Mouse (Mus musculus) CH12.LX (cell line): ENCODE measurements at regions not wholly inside any gene's neighbourhood (a gene's known extent, or its start where the extent isn't known, plus 50 kb on each side); places are given as distances from the start of the nearest gene placed in this dataset.

ENCODE experiments used
- DNase-seq: peaks from one replicate; pipeline ENCODE4 v3.0.0-alpha.2; 2013; ENCODE audit errors: extremely low read depth
- H3K27ac ChIP-seq: 2 replicates; pipeline ENCODE4 v1.5.1; 2012; ENCODE audit warnings: low read depth, mild to moderate bottlenecking, control low read depth, moderate library complexity; ENCODE audit not compliant: insufficient read depth
- H3K27me3 ChIP-seq: replicated peaks from 2 replicates; pipeline ENCODE3; 2012; ENCODE audit warnings: inconsistent platforms
- H3K36me3 ChIP-seq, 2 experiments: replicated peaks in 1 of 2; 2 replicates each; pipeline versions ENCODE3 to v1.6.1; 2012; ENCODE audit warnings: inconsistent platforms in 1 of 2, low read length in 1 of 2, mild to moderate bottlenecking in 1 of 2, mixed read lengths in 1 of 2, moderate library complexity in 1 of 2; ENCODE audit not compliant: control insufficient read depth in 1 of 2, insufficient read depth in 1 of 2
- H3K4me1 ChIP-seq, 2 experiments: 2 replicates each; pipeline ENCODE4 v1.6.1; 2012; ENCODE audit warnings: inconsistent platforms in 1 of 2, moderate library complexity in 1 of 2; ENCODE audit not compliant: insufficient read depth in 2 of 2, control insufficient read depth in 1 of 2
- H3K4me2 ChIP-seq: 2 replicates; pipeline ENCODE4 v1.6.1; 2012; ENCODE audit warnings: low read depth, mild to moderate bottlenecking, control low read depth; ENCODE audit not compliant: poor library complexity, insufficient read depth, severe bottlenecking
- H3K4me3 ChIP-seq, 3 experiments: fragments of 150-350 bp in 1 of 3; sonication (generic) in 1 of 3; replicated peaks in 1 of 3; 2 replicates each; pipeline versions ENCODE3 to v1.5.1; 2011 to 2012; ENCODE audit warnings: low read depth in 2 of 3, low read length in 2 of 3, mild to moderate bottlenecking in 2 of 3, moderate library complexity in 2 of 3, control low read depth in 1 of 3, improper control_type of control experiment in 1 of 3, inconsistent platforms in 1 of 3, mixed read lengths in 1 of 3; ENCODE audit not compliant: poor library complexity in 1 of 3
- H3K79me2 ChIP-seq: replicated peaks from 2 replicates; pipeline ENCODE4 v1.6.1; 2012; ENCODE audit warnings: mild to moderate bottlenecking, moderate library complexity; ENCODE audit not compliant: control insufficient read depth, poor library complexity, insufficient read depth, severe bottlenecking; ENCODE audit errors: extremely low read depth
- H3K9ac ChIP-seq: 2 replicates; pipeline ENCODE4 v1.6.1; 2012; ENCODE audit warnings: low read depth, mild to moderate bottlenecking, control low read depth, moderate library complexity; ENCODE audit not compliant: insufficient read depth
- H3K9me3 ChIP-seq: replicated peaks from 2 replicates; pipeline ENCODE3; 2012; ENCODE audit warnings: low read length, inconsistent platforms, mixed read lengths
- CHD1 ChIP-seq: IDR thresholded peaks from 2 replicates; pipeline ENCODE4 v1.6.1; 2012; ENCODE audit warnings: low read depth, low read length, improper control_type of control experiment, inconsistent platforms
- CTCF ChIP-seq, 2 experiments: IDR thresholded peaks in 1 of 2; conservative IDR thresholded peaks in 1 of 2; 2 replicates each; pipeline ENCODE4 v1.5.1; 2011 to 2012; ENCODE audit warnings: low read depth in 2 of 2, low read length in 2 of 2, improper control_type of control experiment in 1 of 2, inconsistent platforms in 1 of 2, mild to moderate bottlenecking in 1 of 2, moderate library complexity in 1 of 2
- E2F4 ChIP-seq: IDR thresholded peaks from 2 replicates; pipeline ENCODE4 v1.6.1; 2011; ENCODE audit warnings: low read depth, low read length, improper control_type of control experiment; ENCODE audit not compliant: insufficient replicate concordance
- ELF1 ChIP-seq: IDR thresholded peaks from 2 replicates; pipeline ENCODE4 v1.6.1; 2014; ENCODE audit warnings: low read depth, mild to moderate bottlenecking, inconsistent platforms, low read length, improper control_type of control experiment
- EP300 ChIP-seq: IDR thresholded peaks from 2 replicates; pipeline ENCODE4 v1.6.1; 2011; ENCODE audit warnings: low read length, improper control_type of control experiment
- JUN ChIP-seq: IDR thresholded peaks from 2 replicates; pipeline ENCODE4 v1.6.1; 2011; ENCODE audit warnings: low read depth, mild to moderate bottlenecking, low read length, improper control_type of control experiment, moderate library complexity; ENCODE audit not compliant: insufficient read depth
- JUND ChIP-seq: conservative IDR thresholded peaks from 2 replicates; pipeline ENCODE4 v1.6.1; 2011; ENCODE audit warnings: low read depth, low read length, improper control_type of control experiment
- NELFE ChIP-seq: IDR thresholded peaks from 2 replicates; pipeline ENCODE4 v1.6.1; 2011; ENCODE audit warnings: low read depth, low read length, improper control_type of control experiment
- NRF1 ChIP-seq: IDR thresholded peaks from 2 replicates; pipeline ENCODE4 v1.6.1; 2014; ENCODE audit warnings: low read depth, mild to moderate bottlenecking, inconsistent platforms, low read length, improper control_type of control experiment, moderate library complexity
- POLR2A ChIP-seq: IDR thresholded peaks from 2 replicates; pipeline ENCODE4 v1.6.1; 2011; ENCODE audit warnings: low read depth, mild to moderate bottlenecking, improper control_type of control experiment, low read length
- RAD21 ChIP-seq: IDR thresholded peaks from 2 replicates; pipeline ENCODE4 v1.6.1; 2011; ENCODE audit warnings: low read depth, mild to moderate bottlenecking, low read length, improper control_type of control experiment, moderate library complexity
- RCOR1 ChIP-seq: conservative IDR thresholded peaks from 2 replicates; pipeline ENCODE4 v1.6.1; 2012; ENCODE audit warnings: low read depth, mild to moderate bottlenecking, inconsistent platforms, low read length, improper control_type of control experiment
- TBP ChIP-seq: conservative IDR thresholded peaks from 2 replicates; pipeline ENCODE4 v1.6.1; 2011; ENCODE audit warnings: low read depth, low read length, improper control_type of control experiment
- USF1 ChIP-seq: IDR thresholded peaks from 2 replicates; pipeline ENCODE4 v1.6.1; 2014; ENCODE audit warnings: low read depth, mild to moderate bottlenecking, inconsistent platforms, low read length, improper control_type of control experiment
- dilution Hi-C: fragments of 300-500 bp; cut with MboI; formaldehyde crosslinking; loops from 2 replicates; pipeline ENCODE4 v1.14.3; 2020; ENCODE audit warnings: low sequenced_read_pairs; ENCODE audit not compliant: extremely low pct_unique_long_range_greater_than_20kb, extremely low pct_ligation_motif_present
- in situ Hi-C: fragments of 300-500 bp; cut with MboI; formaldehyde crosslinking; loops from 3 replicates; pipeline ENCODE4 v1.14.3; 2019; ENCODE audit warnings: low sequenced_read_pairs, low pct_ligation_motif_present, low pct_unique_long_range_greater_than_20kb, mixed read lengths

- no peak for DNase-seq
- TF ChIP-seq POLR2A (peak; percentile 41), E2F4 (no peak), NELFE (peak; percentile 56; the same call in 1 of the 2 replicates), TBP (0 out of 2 replicates have a peak, but pooled peaks have one; percentile 35), USF1 (no peak), EP300 (0 out of 2 replicates have a peak, but pooled peaks have one; percentile 13), CHD1 (peak; percentile 51; the same call in 1 of the 2 replicates)
- TF ChIP-seq, all 38 proteins: peak for 5
- Histone ChIP-seq H3K27me3 (no peaks in the 10 kb centered on the region), H3K4me2 (peak overlapping the region; percentile 12; the same call in 1 of the 2 replicates), H3K79me2 (no peaks in the 10 kb centered on the region), H3K4me1 (peaks cover 6 to 8% of the 10 kb centered on the region in 2 experiments), H3K4me3 (peak overlapping the region in 2 of 3 experiments; percentile 17 to 43), H3K36me3 (no peaks in the 10 kb centered on the region), H3K9me3 (peaks cover 4% of the 10 kb centered on the region), H3K27ac (no peak overlapping the region), H3K9ac (peak overlapping the region; percentile 66)
- dilution Hi-C loops (no loop called here), in situ Hi-C loops (no loop called here)
Measured at GRCm38 (mm10) chr3:58211016-58211415, 203.5 kb upstream of the Tsc22d2 start.

GRCm38 (mm10) chr3:58224696-58225095 is 189.8 kb upstream of the Tsc22d2 start:
- no peak for TF ChIP-seq NRF1
- TF ChIP-seq JUND, result no peak
- TF ChIP-seq RCOR1, result no peak
- no peak for TF ChIP-seq RAD21
- no peak for TF ChIP-seq ELF1
- no peak for TF ChIP-seq JUN
- no peak for TF ChIP-seq CTCF (conservative IDR thresholded peaks at IDR 0.05 in 1 of 2, IDR thresholded peaks at IDR 0.05 in 1 of 2; ENCODE audit: low read depth in 2 of 2, low read length in 2 of 2)
- Histone ChIP-seq H3K4me3 (no peak overlapping the region), H3K27ac (no peak overlapping the region), H3K9ac (no peak overlapping the region), H3K27me3 (no peaks in the 10 kb centered on the region), H3K9me3 (no peaks in the 10 kb centered on the region), H3K79me2 (no peaks in the 10 kb centered on the region), H3K4me2 (no peak overlapping the region), H3K36me3 (no peaks in the 10 kb centered on the region), H3K4me1 (no peaks in the 10 kb centered on the region)
- no peak for DNase-seq
- dilution Hi-C loops, result no loop called here
- in situ Hi-C loops, result no loop called here
